In genomic region chr8:125609737-125610136, GRCm38 (mm10) we compare ENCODE assay signal across 19 mouse cellular contexts. TPM values are rescaled to one million over a fixed set of nuclear protein-coding genes. Genes with fewer than 3 reads are reported as not detected.
"Had no signal": no experiment of that assay in that cellular context is flagged by ENCODE, and none has a peak within 500 bp of the region (broad histone marks: within the 10 kb centered on the region; RNA-seq: fewer than 3 reads in every experiment).

No protein-coding gene starts in this region.

- H3K27ac ChIP-seq: liver, embryonic 13.5 days; liver, embryonic 15.5 days; macrophage; midbrain, embryonic 13.5 days; midbrain, embryonic 15.5 days; neural tube, embryonic 13.5 days; neural tube, embryonic 15.5 days had no signal

- DNase-seq: liver; liver, embryonic 13.5 days; liver, postnatal 0 days; right cerebral cortex, postnatal 25 days; right cerebral cortex, postnatal 4 days; spleen, adult 18-20 months; thymus, adult 18-20 months; thymus, postnatal 14 days; thymus, postnatal 36 days had no signal

- H3K9ac ChIP-seq: liver, embryonic 13.5 days; liver, embryonic 15.5 days; liver, postnatal 0 days; midbrain, embryonic 13.5 days; midbrain, embryonic 15.5 days; neural tube, embryonic 13.5 days; neural tube, embryonic 15.5 days had no signal

- H3K4me2 ChIP-seq: liver, embryonic 11.5 days; liver, embryonic 13.5 days; liver, embryonic 15.5 days; midbrain, embryonic 11.5 days; midbrain, embryonic 13.5 days; midbrain, embryonic 15.5 days; neural tube, embryonic 13.5 days; neural tube, embryonic 15.5 days had no signal

- H3K4me3 ChIP-seq: liver, embryonic 13.5 days; liver, embryonic 15.5 days; megakaryocyte, embryonic 14.5 days; midbrain, embryonic 13.5 days; midbrain, embryonic 15.5 days; myocyte; neural tube, embryonic 13.5 days; neural tube, embryonic 15.5 days had no signal

- H3K4me1 ChIP-seq: liver, embryonic 13.5 days; liver, embryonic 15.5 days; megakaryocyte, embryonic 14.5 days; midbrain, embryonic 13.5 days; midbrain, embryonic 15.5 days; neural tube, embryonic 15.5 days had no signal

- H3K36me3 ChIP-seq: liver, embryonic 13.5 days; liver, embryonic 15.5 days; midbrain, embryonic 13.5 days; midbrain, embryonic 15.5 days; neural tube, embryonic 13.5 days; neural tube, embryonic 15.5 days had no signal

- H3K9me3 ChIP-seq: liver, embryonic 13.5 days; liver, embryonic 15.5 days; midbrain, embryonic 13.5 days; midbrain, embryonic 15.5 days; neural tube, embryonic 13.5 days; neural tube, embryonic 15.5 days had no signal

- ATAC-seq: liver, postnatal 0 days; midbrain, embryonic 13.5 days; midbrain, embryonic 15.5 days had no signal

- H3K27me3 ChIP-seq: liver, embryonic 13.5 days; liver, embryonic 15.5 days; megakaryocyte, embryonic 14.5 days; midbrain, embryonic 13.5 days; midbrain, embryonic 15.5 days; neural tube, embryonic 13.5 days; neural tube, embryonic 15.5 days had no signal

RNA-seq across cellular contexts. Expression of gene Map10, which starts 59.9 kb away (rescaled TPM):
- polyA plus RNA-seq: myocyte had no signal
